Mouse (Mus musculus) cerebellum, postnatal 25 days (tissue): ENCODE results near the gene Gca.

Experiments
- DNase-seq, 2 experiments: peaks; one replicate each; pipeline ENCODE4 v3.0.0; 2021; ENCODE audit warnings: mixed read lengths in 2 of 2

Gca gene

GRCm38 (mm10) chr2:62664135-62664670 lies at the start of gene Gca:
Gca (plus strand) TSS chr2:62664285.
- peak; percentile 80 to 92 for DNase-seq

GRCm38 (mm10) chr2:62618934-62619341 lies 45.1 kb upstream of the Gca start:
- no peak for DNase-seq

- DNase-seq: no peak
Observed at GRCm38 (mm10) chr2:62619679-62620078, 44.4 kb upstream of the Gca start.

GRCm38 (mm10) chr2:62623024-62623441 lies 41.1 kb upstream of the Gca start:
- no peak for DNase-seq

GRCm38 (mm10) chr2:62627728-62628127 lies 36.4 kb upstream of the Gca start:
- DNase-seq: no peak

GRCm38 (mm10) chr2:62628356-62628755 lies 35.7 kb upstream of the Gca start:
- no peak for DNase-seq

GRCm38 (mm10) chr2:62630446-62630845 lies 33.6 kb upstream of the Gca start:
- peak in 1 of 2 experiments; percentile 23 for DNase-seq

- DNase-seq: no peak
Observed at GRCm38 (mm10) chr2:62639869-62640268, 24.2 kb upstream of the Gca start.

- peak; percentile 8 to 31 for DNase-seq
Observed at GRCm38 (mm10) chr2:62643405-62644305, 20.4 kb upstream of the Gca start.

GRCm38 (mm10) chr2:62644891-62645290 lies 19.2 kb upstream of the Gca start:
- DNase-seq: no peak

- no peak for DNase-seq
Observed at GRCm38 (mm10) chr2:62645475-62645874, 18.6 kb upstream of the Gca start.

GRCm38 (mm10) chr2:62646014-62646645 lies 18.0 kb upstream of the Gca start, which contains the start of gene Ifih1:
Ifih1 (minus strand) TSS chr2:62646255.
- DNase-seq: peak; percentile 15 to 34

- DNase-seq: no peak
Observed at GRCm38 (mm10) chr2:62646671-62647289, 17.3 kb upstream of the Gca start.

GRCm38 (mm10) chr2:62651890-62652289 lies 12.2 kb upstream of the Gca start:
- DNase-seq: no peak

- no peak for DNase-seq
Observed at GRCm38 (mm10) chr2:62652466-62652865, 11.6 kb upstream of the Gca start.

GRCm38 (mm10) chr2:62654519-62655338 lies 9.4 kb upstream of the Gca start:
- peak; percentile 46 to 74 for DNase-seq

GRCm38 (mm10) chr2:62656072-62656471 lies 8.0 kb upstream of the Gca start:
- no peak for DNase-seq

- no peak for DNase-seq
Observed at GRCm38 (mm10) chr2:62660565-62660964, 3.5 kb upstream of the Gca start.

GRCm38 (mm10) chr2:62662560-62662959 lies 1.5 kb upstream of the Gca start:
- no peak for DNase-seq

GRCm38 (mm10) chr2:62664839-62665238 lies 754 bp downstream of the Gca start:
- no peak for DNase-seq

- DNase-seq: no peak
Observed at GRCm38 (mm10) chr2:62665536-62665935, 1.5 kb downstream of the Gca start.

- DNase-seq: no peak
Observed at GRCm38 (mm10) chr2:62669848-62670247, 5.8 kb downstream of the Gca start.
